Mouse (Mus musculus) myocyte (in vitro differentiated cells): Measurements from ENCODE around the gene Pdzd2.

Experiments
- CEBPB ChIP-seq: IDR thresholded peaks from 2 replicates; pipeline ENCODE4 v1.6.1; 2011; ENCODE audit warnings: mild to moderate bottlenecking, moderate library complexity; ENCODE audit not compliant: poor library complexity, insufficient read depth, severe bottlenecking
- POLR2A ChIP-seq: IDR thresholded peaks from one replicate; pipeline ENCODE4 v1.6.1; 2011; ENCODE audit warnings: low read depth, mild to moderate bottlenecking, control low read depth, moderate library complexity; ENCODE audit not compliant: insufficient read length
- USF1 ChIP-seq: IDR thresholded peaks from one replicate; pipeline ENCODE4 v1.6.1; 2011; ENCODE audit warnings: low read depth, mild to moderate bottlenecking, control low read depth, moderate library complexity

DNA sequence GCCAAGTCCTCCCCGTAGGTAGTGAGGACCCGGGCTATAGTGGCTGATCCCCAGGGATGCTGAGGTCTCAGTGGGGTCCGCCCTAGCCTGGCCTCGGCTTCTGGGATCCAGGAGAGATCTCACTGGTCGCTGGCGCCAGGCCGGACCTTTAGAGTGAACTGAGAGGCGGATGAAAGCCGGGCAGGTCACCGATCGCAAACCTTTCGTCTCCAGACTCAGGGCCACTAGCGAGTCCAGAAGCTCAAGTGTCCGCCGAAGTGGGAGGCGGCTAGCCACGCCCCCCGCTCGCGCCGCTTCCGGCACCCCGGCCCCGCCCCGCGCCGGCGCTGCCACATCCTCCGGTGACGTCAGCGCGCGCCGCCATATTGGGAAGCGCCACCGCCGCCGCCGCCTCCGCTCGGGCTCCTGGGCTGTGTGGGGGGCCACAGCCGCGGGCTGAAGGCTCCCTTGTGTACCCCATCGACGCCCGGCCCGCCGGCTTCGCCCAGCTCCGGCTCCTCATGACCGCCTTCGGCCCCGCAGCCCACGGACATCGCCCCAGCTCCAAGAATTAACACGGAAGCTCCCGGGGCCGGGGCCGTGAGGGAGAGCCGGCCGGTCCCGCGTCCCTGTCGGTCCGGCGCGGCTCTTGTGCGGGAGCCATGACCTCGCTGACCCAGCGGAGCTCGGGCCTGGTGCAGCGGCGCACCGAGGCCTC, 418.5 kb downstream of the Pdzd2 start, which contains the start of gene Golph3:
- TF ChIP-seq USF1 (no peak), POLR2A (peak; percentile 82), CEBPB (no peak)
